Mouse (Mus musculus) skeletal muscle tissue, adult 2 months (tissue): ENCODE measurements around the gene Nup93.
A peak's percentile ranks its signal among the peaks of the same experiment; 100 is the strongest.

Source experiments
- DNase-seq: peaks from one replicate; pipeline ENCODE4 v3.0.0-alpha.2; 2012; ENCODE audit warnings: low read depth, low spot score

Nup93 gene

GRCm38 (mm10) chr8:94186542-94186941 lies 27.8 kb upstream of the Nup93 start:
- peak; percentile 68 for DNase-seq

GRCm38 (mm10) chr8:94187290-94188002 lies 26.9 kb upstream of the Nup93 start:
- DNase-seq, result no peak

- no peak for DNase-seq
Measured at GRCm38 (mm10) chr8:94189275-94190031, 24.9 kb upstream of the Nup93 start.

GRCm38 (mm10) chr8:94191101-94191691 lies 23.2 kb upstream of the Nup93 start:
- no peak for DNase-seq

GRCm38 (mm10) chr8:94192926-94193325 lies 21.4 kb upstream of the Nup93 start:
- peak; percentile 75 for DNase-seq

- peak; percentile 71 for DNase-seq
Measured at GRCm38 (mm10) chr8:94194591-94195223, 19.7 kb upstream of the Nup93 start.

GRCm38 (mm10) chr8:94199202-94199869 lies 15.0 kb upstream of the Nup93 start:
- DNase-seq, result no peak

GRCm38 (mm10) chr8:94204043-94204442 lies 10.3 kb upstream of the Nup93 start:
- DNase-seq, result no peak

- peak; percentile 59 for DNase-seq
Measured at GRCm38 (mm10) chr8:94205736-94206135, 8.6 kb upstream of the Nup93 start.

GRCm38 (mm10) chr8:94206256-94206655 lies 8.1 kb upstream of the Nup93 start:
- no peak for DNase-seq

- DNase-seq, result no peak
Measured at GRCm38 (mm10) chr8:94207491-94207890, 6.9 kb upstream of the Nup93 start.

GRCm38 (mm10) chr8:94209639-94210038 lies 4.7 kb upstream of the Nup93 start:
- no peak for DNase-seq

- DNase-seq, result no peak
Measured at GRCm38 (mm10) chr8:94210225-94210624, 4.1 kb upstream of the Nup93 start.

- no peak for DNase-seq
Measured at GRCm38 (mm10) chr8:94213819-94214218, 545 bp upstream of the Nup93 start.

GRCm38 (mm10) chr8:94227381-94227939 lies 13.1 kb downstream of the Nup93 start:
- DNase-seq, result no peak

GRCm38 (mm10) chr8:94240240-94240751 lies 25.9 kb downstream of the Nup93 start:
- no peak for DNase-seq

GRCm38 (mm10) chr8:94249836-94250435 lies 35.6 kb downstream of the Nup93 start:
- no peak for DNase-seq

- no peak for DNase-seq
Measured at GRCm38 (mm10) chr8:94258881-94259280, 44.5 kb downstream of the Nup93 start.

GRCm38 (mm10) chr8:94262626-94263297 lies 48.4 kb downstream of the Nup93 start:
- peak; percentile 45 for DNase-seq
